Mouse (Mus musculus): ENCODE measurements around the gene Trim59. TPM values are rescaled to one million over a fixed set of nuclear protein-coding genes. Genes with fewer than 3 reads are reported as not detected.

The Trim59 gene
- polyA plus RNA-seq, 1 experiment from 2014 or later: 208 TPM

DNA sequence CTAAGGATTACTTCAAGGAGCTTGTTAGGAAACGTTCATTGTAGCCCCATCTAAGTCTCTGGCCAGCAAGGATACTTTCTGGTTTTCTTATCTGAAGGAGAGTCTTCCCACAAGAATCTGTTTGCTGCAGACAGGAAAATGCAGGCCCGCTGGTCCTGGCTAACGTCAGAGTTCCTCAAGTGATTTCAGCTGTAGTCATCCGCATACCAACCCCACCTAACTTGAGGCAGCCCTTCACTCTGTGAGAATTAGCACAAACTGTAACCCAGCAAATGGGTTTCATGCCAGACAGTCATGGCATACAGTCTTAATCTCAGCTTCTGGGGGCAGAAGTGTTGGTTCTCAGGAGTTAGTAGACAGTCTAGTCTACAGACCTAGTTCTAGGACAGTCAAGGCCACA, 2.0 kb upstream of the Trim59 start:
- H3K9me3 ChIP-seq (ENCODE audit: control insufficient read depth, low read length): no peaks in the 10 kb centered on the region
- 73% methylated on average over 4 of the region's 4 CpGs for WGBS
- no peak overlapping the region for H3K4me3 ChIP-seq (ENCODE audit: low read depth, low read length)
- peaks cover 4% of the 10 kb centered on the region for H3K4me1 ChIP-seq (ENCODE audit: control insufficient read depth, insufficient read depth, low read length)
- H3K4me2 ChIP-seq: no peak overlapping the region
- no peaks in the 10 kb centered on the region for H3K27me3 ChIP-seq (ENCODE audit: control insufficient read depth, insufficient read depth, low read length)
- H3K9ac ChIP-seq (ENCODE audit: low read length): no peak overlapping the region
- peaks cover 3% of the 10 kb centered on the region; the same call in 1 of the 2 replicates for H3K36me3 ChIP-seq (ENCODE audit: control insufficient read depth, insufficient read depth, low read length)
- ATAC-seq (ENCODE audit: low FRiP score) (no peak), DNase-seq (ENCODE audit: low spot score, missing footprints) (no peak)
- no peak overlapping the region for H3K27ac ChIP-seq (ENCODE audit: low read depth, low read length)

DNA sequence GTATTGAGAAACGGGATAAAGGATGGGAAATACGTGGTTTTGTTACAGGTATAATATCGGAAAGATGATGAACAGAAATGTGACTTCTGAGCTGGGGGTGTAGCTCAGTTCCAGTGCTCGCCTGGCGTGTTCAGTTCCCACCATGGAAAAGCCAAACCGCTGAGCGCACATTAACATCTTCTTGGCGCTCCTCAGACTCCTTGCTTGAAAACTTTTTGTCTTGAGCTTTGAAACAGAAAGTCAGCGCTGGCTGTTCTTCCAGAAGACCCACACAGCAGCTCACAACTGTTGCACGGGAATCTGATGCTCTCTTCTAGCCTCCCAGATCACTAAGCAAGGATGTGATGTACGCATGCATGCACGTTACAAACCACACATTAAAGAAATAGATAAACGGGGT, 1.2 kb upstream of the Trim59 start:
- Histone ChIP-seq H3K27me3 (ENCODE audit: control insufficient read depth, insufficient read depth, low read length) (no peaks in the 10 kb centered on the region), H3K4me2 (peak overlapping the region; percentile 62), H3K9ac (ENCODE audit: low read length) (peak overlapping the region; percentile 99), H3K27ac (ENCODE audit: low read depth, low read length) (no peak overlapping the region), H3K9me3 (ENCODE audit: control insufficient read depth, low read length) (no peaks in the 10 kb centered on the region), H3K36me3 (ENCODE audit: control insufficient read depth, insufficient read depth, low read length) (peaks cover 3% of the 10 kb centered on the region; the same call in 1 of the 2 replicates), H3K4me3 (ENCODE audit: low read depth, low read length) (peak overlapping the region; percentile 92; the same call in 1 of the 2 replicates), H3K4me1 (ENCODE audit: control insufficient read depth, insufficient read depth, low read length) (peaks cover 7% of the 10 kb centered on the region)
- WGBS: 21% methylated on average over 13 of the region's 13 CpGs
- DNase-seq (ENCODE audit: low spot score, missing footprints) (peak; percentile 91), ATAC-seq (ENCODE audit: low FRiP score) (no peak)

DNA sequence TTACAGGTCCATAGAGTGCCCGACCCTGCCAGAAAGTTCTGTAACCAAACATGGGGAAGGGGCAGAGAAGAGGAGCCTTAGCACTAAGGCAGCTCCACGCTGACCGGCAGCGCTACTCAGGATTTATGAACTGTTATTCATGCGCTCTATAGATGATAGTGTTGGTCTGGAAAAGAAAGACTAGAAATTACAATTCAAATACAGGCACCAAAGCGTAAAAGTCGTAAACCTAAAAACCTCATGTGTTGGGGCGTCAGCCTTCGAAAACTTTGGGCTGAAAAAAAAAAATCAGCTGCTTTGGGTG, 797 bp upstream of the Trim59 start:
- Histone ChIP-seq H3K9me3 (ENCODE audit: control insufficient read depth, low read length) (no peaks in the 10 kb centered on the region), H3K27me3 (ENCODE audit: control insufficient read depth, insufficient read depth, low read length) (no peaks in the 10 kb centered on the region), H3K4me3 (ENCODE audit: low read depth, low read length) (peak overlapping the region; percentile 92), H3K4me1 (ENCODE audit: control insufficient read depth, insufficient read depth, low read length) (peaks cover 7% of the 10 kb centered on the region), H3K36me3 (ENCODE audit: control insufficient read depth, insufficient read depth, low read length) (peaks cover 3% of the 10 kb centered on the region; the same call in 1 of the 2 replicates), H3K27ac (ENCODE audit: low read depth, low read length) (peak overlapping the region; percentile 89), H3K4me2 (peak overlapping the region; percentile 62), H3K9ac (ENCODE audit: low read length) (peak overlapping the region; percentile 99)
- no peak for DNase-seq (ENCODE audit: low spot score, missing footprints)
- 10% methylated on average over 9 of the region's 9 CpGs for WGBS
- ATAC-seq (ENCODE audit: low FRiP score): no peak

DNA sequence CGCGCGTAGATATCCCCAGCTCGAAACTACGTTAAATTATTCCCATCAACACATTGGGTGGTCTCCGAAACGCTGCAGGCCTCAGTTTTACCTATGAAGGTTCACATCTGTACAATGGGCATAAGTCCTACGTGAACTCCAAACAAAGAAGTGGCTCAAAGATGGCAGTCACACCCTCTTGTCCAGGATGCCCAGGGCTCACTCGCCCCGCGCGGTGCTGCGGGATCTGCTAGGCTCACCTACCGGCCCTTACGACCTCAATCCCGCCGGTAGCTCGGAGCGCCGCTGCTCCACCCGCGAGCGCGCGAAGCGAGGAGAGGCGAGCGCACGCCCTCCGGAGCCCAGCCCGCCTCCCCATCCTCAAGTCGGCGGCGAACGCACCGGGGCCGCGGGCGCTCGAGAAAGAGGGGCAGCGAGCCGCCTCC, 376 bp downstream of the Trim59 start:
- 0% methylated on average over 42 of the region's 42 CpGs for WGBS
- peak overlapping the region; percentile 99 for H3K9ac ChIP-seq (ENCODE audit: low read length)
- H3K4me3 ChIP-seq (ENCODE audit: low read depth, low read length): peak overlapping the region; percentile 92
- peak overlapping the region; percentile 89 for H3K27ac ChIP-seq (ENCODE audit: low read depth, low read length)
- H3K9me3 ChIP-seq (ENCODE audit: control insufficient read depth, low read length): no peaks in the 10 kb centered on the region
- H3K4me2 ChIP-seq: peak overlapping the region; percentile 62
- peak; percentile 97 for DNase-seq (ENCODE audit: low spot score, missing footprints)
- peak; percentile 66 for ATAC-seq (ENCODE audit: low FRiP score)
- H3K4me1 ChIP-seq (ENCODE audit: control insufficient read depth, insufficient read depth, low read length): peaks cover 7% of the 10 kb centered on the region
- no peaks in the 10 kb centered on the region for H3K27me3 ChIP-seq (ENCODE audit: control insufficient read depth, insufficient read depth, low read length)
- peaks cover 6% of the 10 kb centered on the region; the same call in 1 of the 2 replicates for H3K36me3 ChIP-seq (ENCODE audit: control insufficient read depth, insufficient read depth, low read length)

- no peaks in the 10 kb centered on the region for H3K27me3 ChIP-seq (ENCODE audit: control insufficient read depth, insufficient read depth, low read length)
- DNase-seq (ENCODE audit: low spot score, missing footprints) (no peak), ATAC-seq (ENCODE audit: low FRiP score) (no peak)
- no peak overlapping the region for H3K27ac ChIP-seq (ENCODE audit: low read depth, low read length)
- peaks cover 7% of the 10 kb centered on the region for H3K4me1 ChIP-seq (ENCODE audit: control insufficient read depth, insufficient read depth, low read length)
- H3K4me3 ChIP-seq (ENCODE audit: low read depth, low read length): peak overlapping the region; percentile 20; the same call in 1 of the 2 replicates
- H3K36me3 ChIP-seq (ENCODE audit: control insufficient read depth, insufficient read depth, low read length): peaks cover 6% of the 10 kb centered on the region; the same call in 1 of the 2 replicates
- H3K4me2 ChIP-seq: peak overlapping the region; percentile 36; the same call in 1 of the 2 replicates
- no peak overlapping the region for H3K9ac ChIP-seq (ENCODE audit: low read length)
- no peaks in the 10 kb centered on the region for H3K9me3 ChIP-seq (ENCODE audit: control insufficient read depth, low read length)
- WGBS: 77% methylated on average over 5 of the region's 5 CpGs
Observed at GRCm38 (mm10) chr3:69041298-69041697, 3.3 kb downstream of the Trim59 start.

GRCm38 (mm10) chr3:69040105-69040504, 4.5 kb downstream of the Trim59 start:
- 95% methylated on average over 2 of the region's 2 CpGs for WGBS
- ATAC-seq (ENCODE audit: low FRiP score) (no peak), DNase-seq (ENCODE audit: low spot score, missing footprints) (no peak)
- H3K4me1 ChIP-seq (ENCODE audit: control insufficient read depth, insufficient read depth, low read length): peaks cover 7% of the 10 kb centered on the region
- H3K27me3 ChIP-seq (ENCODE audit: control insufficient read depth, insufficient read depth, low read length): no peaks in the 10 kb centered on the region
- H3K36me3 ChIP-seq (ENCODE audit: control insufficient read depth, insufficient read depth, low read length): peaks cover 6% of the 10 kb centered on the region; the same call in 1 of the 2 replicates
- no peak overlapping the region for H3K4me2 ChIP-seq
- no peaks in the 10 kb centered on the region for H3K9me3 ChIP-seq (ENCODE audit: control insufficient read depth, low read length)
- H3K9ac ChIP-seq (ENCODE audit: low read length): no peak overlapping the region
- no peak overlapping the region for H3K4me3 ChIP-seq (ENCODE audit: low read depth, low read length)
- H3K27ac ChIP-seq (ENCODE audit: low read depth, low read length): no peak overlapping the region

DNA sequence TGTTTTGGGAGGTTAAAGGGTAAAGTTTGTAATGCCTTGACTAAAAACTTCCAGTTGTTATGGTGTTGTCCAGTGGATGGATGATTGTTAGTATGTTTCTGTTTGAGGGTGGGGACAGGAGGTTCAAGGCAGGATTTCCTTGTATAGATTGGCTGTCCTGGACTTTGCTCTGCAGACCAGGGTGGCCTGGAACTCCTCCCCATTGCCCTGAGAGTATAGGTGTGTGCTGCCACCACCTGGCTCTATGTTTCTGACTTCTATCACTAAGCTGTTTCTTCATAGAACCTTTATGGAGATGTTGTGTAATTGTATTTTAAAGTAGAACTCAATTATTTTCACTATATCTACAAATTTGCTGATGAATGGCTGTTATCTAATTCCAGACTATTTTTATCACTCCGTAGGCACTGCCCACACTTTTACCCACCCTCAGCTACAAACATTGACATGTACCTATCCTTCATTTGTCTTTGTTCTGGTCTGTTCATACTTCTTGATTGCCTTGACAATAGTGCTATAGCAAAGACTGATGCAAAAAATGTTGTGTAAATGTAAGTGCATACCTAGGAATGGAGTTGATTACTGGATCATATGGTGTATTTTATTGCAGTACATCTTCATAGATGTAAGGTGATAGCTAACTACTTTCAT, 18.3 kb downstream of the Trim59 start:
- no peak overlapping the region for H3K4me3 ChIP-seq (ENCODE audit: low read depth, low read length)
- H3K4me2 ChIP-seq: no peak overlapping the region
- ATAC-seq (ENCODE audit: low FRiP score): no peak
- H3K27ac ChIP-seq (ENCODE audit: low read depth, low read length): no peak overlapping the region
- no peaks in the 10 kb centered on the region for H3K4me1 ChIP-seq (ENCODE audit: control insufficient read depth, insufficient read depth, low read length)
- DNase-seq (ENCODE audit: low spot score, missing footprints): no peak
- H3K9ac ChIP-seq (ENCODE audit: low read length): no peak overlapping the region
- 95% methylated on average over 1 of the region's 1 CpGs for WGBS
- H3K9me3 ChIP-seq (ENCODE audit: control insufficient read depth, low read length): no peaks in the 10 kb centered on the region
- H3K27me3 ChIP-seq (ENCODE audit: control insufficient read depth, insufficient read depth, low read length): no peaks in the 10 kb centered on the region
- peaks cover 12% of the 10 kb centered on the region; the same call in 1 of the 2 replicates for H3K36me3 ChIP-seq (ENCODE audit: control insufficient read depth, insufficient read depth, low read length)

DNA sequence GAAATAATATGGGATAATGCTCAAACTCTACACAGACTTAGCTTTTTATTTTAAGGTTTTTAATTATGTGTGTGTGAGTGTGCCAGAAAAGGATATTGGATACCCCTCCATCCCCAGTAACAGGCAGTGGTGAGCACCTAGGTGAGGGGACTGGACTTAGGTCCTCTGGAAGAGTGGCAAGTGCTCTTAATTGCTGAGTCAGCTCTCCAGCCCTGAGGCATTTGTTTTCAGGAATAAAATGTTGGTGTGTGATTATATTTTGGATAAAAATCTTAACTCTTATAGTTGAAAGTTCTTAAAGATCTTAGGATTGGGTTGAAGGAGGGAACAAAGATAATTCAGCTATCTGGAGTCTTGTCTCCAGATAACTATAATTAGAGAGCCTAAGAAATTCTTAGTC, 23.8 kb downstream of the Trim59 start:
- H3K9ac ChIP-seq (ENCODE audit: low read length): no peak overlapping the region
- H3K4me3 ChIP-seq (ENCODE audit: low read depth, low read length): no peak overlapping the region
- no peak overlapping the region for H3K27ac ChIP-seq (ENCODE audit: low read depth, low read length)
- no peak overlapping the region for H3K4me2 ChIP-seq
- H3K9me3 ChIP-seq (ENCODE audit: control insufficient read depth, low read length): no peaks in the 10 kb centered on the region
- no peak for DNase-seq (ENCODE audit: low spot score, missing footprints)
- no peaks in the 10 kb centered on the region for H3K4me1 ChIP-seq (ENCODE audit: control insufficient read depth, insufficient read depth, low read length)
- no peak for ATAC-seq (ENCODE audit: low FRiP score)
- H3K36me3 ChIP-seq (ENCODE audit: control insufficient read depth, insufficient read depth, low read length): peaks cover 14% of the 10 kb centered on the region; the same call in 1 of the 2 replicates
- H3K27me3 ChIP-seq (ENCODE audit: control insufficient read depth, insufficient read depth, low read length): no peaks in the 10 kb centered on the region

DNA sequence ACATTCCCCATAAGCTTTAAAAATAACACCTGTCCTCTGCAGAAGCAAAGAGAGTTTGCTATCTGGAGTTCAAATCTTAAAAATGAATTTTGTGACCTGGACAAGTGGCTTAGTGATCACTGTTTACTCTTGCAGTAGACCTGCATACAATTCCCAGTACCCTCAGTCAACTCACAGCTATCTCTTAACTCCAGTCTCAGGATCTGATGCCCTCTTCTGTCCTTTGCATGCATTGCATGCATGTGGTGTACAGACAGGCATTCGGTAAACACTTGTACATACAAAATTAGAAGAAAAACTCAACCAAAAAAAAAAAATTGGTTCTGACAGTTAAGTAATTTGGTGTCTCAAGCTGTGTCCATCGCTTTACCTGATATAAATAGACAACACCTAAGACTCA, 24.3 kb downstream of the Trim59 start:
- H3K27me3 ChIP-seq (ENCODE audit: control insufficient read depth, insufficient read depth, low read length): no peaks in the 10 kb centered on the region
- 91% methylated on average over 2 of the region's 2 CpGs for WGBS
- no peak overlapping the region for H3K4me2 ChIP-seq
- H3K9me3 ChIP-seq (ENCODE audit: control insufficient read depth, low read length): no peaks in the 10 kb centered on the region
- ATAC-seq (ENCODE audit: low FRiP score): no peak
- H3K9ac ChIP-seq (ENCODE audit: low read length): no peak overlapping the region
- no peaks in the 10 kb centered on the region for H3K4me1 ChIP-seq (ENCODE audit: control insufficient read depth, insufficient read depth, low read length)
- peaks cover 14% of the 10 kb centered on the region; the same call in 1 of the 2 replicates for H3K36me3 ChIP-seq (ENCODE audit: control insufficient read depth, insufficient read depth, low read length)
- H3K4me3 ChIP-seq (ENCODE audit: low read depth, low read length): no peak overlapping the region
- no peak for DNase-seq (ENCODE audit: low spot score, missing footprints)
- no peak overlapping the region for H3K27ac ChIP-seq (ENCODE audit: low read depth, low read length)

Data from midbrain, embryonic 11.5 days (tissue).